Mouse (Mus musculus): ENCODE measurements around the gene Lmx1a. TPM values are rescaled to one million over a fixed set of nuclear protein-coding genes. Genes with fewer than 3 reads are reported as not detected.
A peak's percentile ranks its signal among the peaks of the same experiment; 100 is the strongest.

Lmx1a gene
- polyA plus RNA-seq, 1 experiment from 2014 or later = not detected

DNA sequence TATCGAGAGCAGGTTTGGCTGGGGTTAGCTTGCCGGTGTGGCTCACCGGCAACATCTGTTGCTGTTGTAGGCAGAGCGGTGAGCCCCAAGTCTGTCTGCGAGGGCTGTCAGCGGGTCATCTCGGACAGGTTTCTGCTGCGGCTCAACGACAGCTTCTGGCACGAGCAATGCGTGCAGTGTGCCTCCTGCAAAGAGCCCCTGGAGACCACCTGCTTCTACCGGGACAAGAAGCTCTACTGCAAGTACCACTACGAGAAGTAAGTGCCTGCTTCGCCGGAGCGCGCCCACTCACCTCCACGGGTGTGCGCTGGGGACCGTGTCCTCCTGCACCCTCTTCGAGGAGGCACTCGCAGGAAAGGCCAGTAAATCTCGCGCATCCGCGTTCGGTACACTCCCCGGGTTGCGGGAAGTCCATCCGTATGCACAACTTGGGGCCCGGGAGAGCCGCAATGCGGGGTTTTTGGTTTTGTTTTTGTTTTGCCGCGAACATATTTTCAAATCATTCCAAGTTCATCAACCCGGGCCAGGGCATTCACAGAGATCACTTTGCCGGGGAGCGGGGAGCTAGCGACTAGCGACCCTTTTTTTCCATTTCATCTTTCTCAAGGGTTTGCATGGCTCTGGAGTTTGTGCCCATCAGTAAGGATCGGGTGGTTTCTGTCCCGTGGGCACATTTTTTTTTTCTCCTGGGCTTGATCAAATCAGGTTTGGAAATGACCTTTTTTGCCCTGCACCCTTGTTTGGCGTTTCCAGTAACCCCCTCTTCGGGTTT, 3.1 kb downstream of the Lmx1a start:
- H3K4me2 ChIP-seq (replicated peaks; ENCODE audit: low read depth, low read length) = no peak overlapping the region
- H3K4me1 ChIP-seq (ENCODE audit: control insufficient read depth, insufficient read depth, low read length) = peaks cover 11% of the 10 kb centered on the region; the same call in 1 of the 2 replicates
- H3K27ac ChIP-seq (ENCODE audit: low read depth, low read length) = no peak overlapping the region
- H3K9me3 ChIP-seq (ENCODE audit: control insufficient read depth, low read length) = no peaks in the 10 kb centered on the region
- no peak for ATAC-seq (ENCODE audit: low FRiP score, low TSS enrichment)
- H3K36me3 ChIP-seq (ENCODE audit: control insufficient read depth, insufficient read depth, low read length) = no peaks in the 10 kb centered on the region
- WGBS = under 1% methylated on average over 44 of the region's 44 CpGs
- H3K9ac ChIP-seq (ENCODE audit: low read depth, low read length) = no peak overlapping the region
- H3K4me3 ChIP-seq (ENCODE audit: low read length) = peak overlapping the region; percentile 17
- peaks cover 92% of the 10 kb centered on the region for H3K27me3 ChIP-seq (ENCODE audit: control insufficient read depth, insufficient read depth, low read length)

DNA sequence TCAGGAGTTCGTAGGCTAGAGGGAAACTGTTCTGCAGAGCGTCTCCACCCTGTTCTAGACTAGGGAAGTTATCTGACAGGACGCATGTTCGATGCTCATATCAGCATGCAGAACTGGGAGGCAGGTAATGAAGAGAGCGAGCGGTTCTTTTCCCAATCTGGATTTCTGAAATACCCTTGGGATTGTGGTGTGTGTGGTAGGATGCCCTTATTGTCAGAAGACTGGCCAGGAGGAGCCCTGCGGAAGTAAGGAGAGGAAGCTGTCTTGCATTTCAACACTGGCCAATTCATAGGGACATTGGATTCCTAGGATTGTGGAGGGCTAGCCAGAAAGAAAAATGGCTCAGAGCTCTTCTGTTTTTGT, 3.6 kb downstream of the Lmx1a start:
- Histone ChIP-seq H3K4me3 (ENCODE audit: low read length) (no peak overlapping the region), H3K27ac (ENCODE audit: low read depth, low read length) (no peak overlapping the region), H3K4me1 (ENCODE audit: control insufficient read depth, insufficient read depth, low read length) (peaks cover 11% of the 10 kb centered on the region; the same call in 1 of the 2 replicates), H3K9ac (ENCODE audit: low read depth, low read length) (no peak overlapping the region), H3K36me3 (ENCODE audit: control insufficient read depth, insufficient read depth, low read length) (no peaks in the 10 kb centered on the region), H3K4me2 (replicated peaks; ENCODE audit: low read depth, low read length) (no peak overlapping the region), H3K27me3 (ENCODE audit: control insufficient read depth, insufficient read depth, low read length) (peaks cover 87% of the 10 kb centered on the region), H3K9me3 (ENCODE audit: control insufficient read depth, low read length) (no peaks in the 10 kb centered on the region)
- WGBS = 1% methylated on average over 7 of the region's 7 CpGs
- ATAC-seq (ENCODE audit: low FRiP score, low TSS enrichment) = no peak

DNA sequence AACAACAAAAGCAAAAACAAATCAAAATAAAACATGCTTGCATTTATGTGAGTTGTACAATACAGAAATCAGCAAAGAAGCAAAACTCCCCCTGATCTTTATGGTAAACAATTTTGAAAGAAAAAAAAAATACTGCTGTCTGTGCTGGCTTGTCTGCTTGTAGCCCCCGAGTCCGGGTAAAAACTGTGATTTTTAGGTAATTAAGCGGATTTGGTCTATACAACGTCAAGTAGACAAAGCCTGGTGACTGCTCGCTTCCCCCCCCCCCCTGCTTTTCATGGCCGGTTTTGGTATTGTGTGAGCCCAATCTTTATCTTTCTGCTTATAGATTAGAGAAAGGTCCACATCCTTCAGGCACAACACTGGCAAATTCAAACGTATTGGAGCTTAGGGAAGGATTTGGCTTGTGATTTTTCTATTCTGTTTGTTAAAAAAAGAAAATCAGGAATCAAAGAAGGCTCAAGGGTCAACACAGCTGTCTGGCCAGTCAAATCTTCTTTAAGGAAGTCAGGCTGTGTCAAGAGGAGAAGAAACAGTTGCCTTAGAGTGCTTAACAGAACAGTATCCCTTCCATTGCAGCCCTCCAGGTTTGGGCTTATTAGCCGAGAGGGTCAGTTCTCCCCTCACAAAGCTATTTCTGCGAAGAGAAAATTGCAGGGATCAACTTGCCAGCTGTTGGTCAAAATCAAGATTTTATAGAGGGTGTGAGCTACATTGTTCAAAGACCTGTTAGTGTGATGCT, 4.6 kb downstream of the Lmx1a start:
- WGBS = 2% methylated on average over 9 of the region's 9 CpGs
- no peak overlapping the region for H3K4me3 ChIP-seq (ENCODE audit: low read length)
- H3K36me3 ChIP-seq (ENCODE audit: control insufficient read depth, insufficient read depth, low read length) = no peaks in the 10 kb centered on the region
- H3K9me3 ChIP-seq (ENCODE audit: control insufficient read depth, low read length) = no peaks in the 10 kb centered on the region
- H3K4me1 ChIP-seq (ENCODE audit: control insufficient read depth, insufficient read depth, low read length) = peaks cover 6% of the 10 kb centered on the region; the same call in 1 of the 2 replicates
- H3K4me2 ChIP-seq (replicated peaks; ENCODE audit: low read depth, low read length) = no peak overlapping the region
- ATAC-seq (ENCODE audit: low FRiP score, low TSS enrichment) = no peak
- no peak overlapping the region for H3K9ac ChIP-seq (ENCODE audit: low read depth, low read length)
- H3K27me3 ChIP-seq (ENCODE audit: control insufficient read depth, insufficient read depth, low read length) = peaks cover 86% of the 10 kb centered on the region
- H3K27ac ChIP-seq (ENCODE audit: low read depth, low read length) = no peak overlapping the region

DNA sequence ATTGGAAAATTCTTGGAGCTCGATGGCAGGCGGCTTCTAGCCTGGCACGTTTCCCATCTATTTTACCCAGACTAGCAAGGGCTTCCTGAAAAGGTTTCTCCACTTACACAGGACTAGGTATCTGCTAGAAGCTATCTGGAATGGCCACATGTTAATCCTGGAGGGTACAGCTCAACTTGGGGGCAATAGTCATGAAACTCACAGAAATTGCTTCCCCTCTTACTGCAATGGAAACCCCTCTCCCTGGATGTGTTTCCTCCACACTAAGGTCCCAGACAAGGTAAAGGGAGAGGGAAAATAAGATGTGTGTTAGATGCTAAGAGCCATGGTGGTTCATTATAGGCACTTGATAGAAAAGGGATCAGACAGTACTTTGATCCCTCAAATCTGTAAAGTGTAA, 5.7 kb downstream of the Lmx1a start:
- 21% methylated on average over 3 of the region's 3 CpGs for WGBS
- H3K9ac ChIP-seq (ENCODE audit: low read depth, low read length) = no peak overlapping the region
- no peak for ATAC-seq (ENCODE audit: low FRiP score, low TSS enrichment)
- H3K4me3 ChIP-seq (ENCODE audit: low read length) = no peak overlapping the region
- peaks cover 84% of the 10 kb centered on the region for H3K27me3 ChIP-seq (ENCODE audit: control insufficient read depth, insufficient read depth, low read length)
- no peaks in the 10 kb centered on the region for H3K4me1 ChIP-seq (ENCODE audit: control insufficient read depth, insufficient read depth, low read length)
- H3K4me2 ChIP-seq (replicated peaks; ENCODE audit: low read depth, low read length) = no peak overlapping the region
- H3K36me3 ChIP-seq (ENCODE audit: control insufficient read depth, insufficient read depth, low read length) = no peaks in the 10 kb centered on the region
- no peaks in the 10 kb centered on the region for H3K9me3 ChIP-seq (ENCODE audit: control insufficient read depth, low read length)
- H3K27ac ChIP-seq (ENCODE audit: low read depth, low read length) = no peak overlapping the region

DNA sequence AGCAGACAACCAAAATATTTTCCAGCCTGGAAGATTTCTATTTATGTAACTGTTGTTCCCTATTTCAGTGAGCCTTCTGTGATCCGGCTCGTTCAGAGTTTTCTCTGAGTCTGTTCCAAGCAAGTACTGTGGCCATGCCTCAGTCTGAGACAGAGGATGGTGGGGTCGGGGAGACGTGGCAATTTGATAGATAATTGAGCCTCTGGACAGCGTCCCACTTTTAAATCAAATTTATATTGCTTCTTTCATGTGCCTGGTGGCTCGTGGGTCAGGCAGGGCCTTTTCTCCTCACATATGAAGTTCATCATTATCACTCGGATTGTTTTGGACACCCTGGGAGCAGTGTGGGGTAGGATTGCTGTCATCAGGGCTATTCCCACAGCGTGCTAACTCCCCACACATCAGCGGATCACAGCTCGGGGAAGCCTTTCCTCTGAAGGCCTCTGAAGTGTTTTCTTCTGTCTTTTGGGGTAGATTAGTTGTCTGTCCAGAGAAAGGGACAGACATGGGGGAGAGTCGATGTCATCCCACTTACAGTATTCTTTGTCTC, 6.9 kb downstream of the Lmx1a start:
- Histone ChIP-seq H3K9me3 (ENCODE audit: control insufficient read depth, low read length) (no peaks in the 10 kb centered on the region), H3K4me3 (ENCODE audit: low read length) (no peak overlapping the region), H3K27ac (ENCODE audit: low read depth, low read length) (no peak overlapping the region), H3K4me1 (ENCODE audit: control insufficient read depth, insufficient read depth, low read length) (no peaks in the 10 kb centered on the region), H3K9ac (ENCODE audit: low read depth, low read length) (no peak overlapping the region), H3K36me3 (ENCODE audit: control insufficient read depth, insufficient read depth, low read length) (no peaks in the 10 kb centered on the region), H3K4me2 (replicated peaks; ENCODE audit: low read depth, low read length) (no peak overlapping the region), H3K27me3 (ENCODE audit: control insufficient read depth, insufficient read depth, low read length) (peaks cover 81% of the 10 kb centered on the region)
- WGBS = 21% methylated on average over 11 of the region's 11 CpGs
- ATAC-seq (ENCODE audit: low FRiP score, low TSS enrichment) = no peak

DNA sequence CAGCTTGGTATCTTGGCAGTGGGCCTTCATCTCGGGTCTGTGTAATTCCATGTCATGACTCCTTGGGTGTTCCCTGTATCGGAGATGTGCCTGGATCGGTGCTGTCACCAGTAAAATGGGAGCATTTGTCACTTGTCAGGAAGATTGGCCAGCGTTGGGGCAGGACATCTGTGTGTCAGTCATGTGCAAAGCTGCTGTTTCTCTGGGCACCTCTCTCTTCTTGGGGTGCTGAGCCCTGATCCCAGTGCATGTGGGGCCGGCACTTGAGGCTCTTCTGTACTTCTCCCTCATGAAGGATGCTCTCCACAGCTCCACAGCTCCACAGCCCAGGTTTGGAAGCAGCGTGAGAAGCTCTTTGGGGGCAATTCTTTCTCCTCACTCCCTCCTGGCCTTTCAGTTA, 10.7 kb downstream of the Lmx1a start:
- Histone ChIP-seq H3K4me2 (replicated peaks; ENCODE audit: low read depth, low read length) (no peak overlapping the region), H3K4me3 (ENCODE audit: low read length) (no peak overlapping the region), H3K27ac (ENCODE audit: low read depth, low read length) (no peak overlapping the region), H3K4me1 (ENCODE audit: control insufficient read depth, insufficient read depth, low read length) (no peaks in the 10 kb centered on the region), H3K27me3 (ENCODE audit: control insufficient read depth, insufficient read depth, low read length) (peaks cover 52% of the 10 kb centered on the region), H3K9me3 (ENCODE audit: control insufficient read depth, low read length) (peaks cover 2% of the 10 kb centered on the region; the same call in 1 of the 2 replicates), H3K36me3 (ENCODE audit: control insufficient read depth, insufficient read depth, low read length) (no peaks in the 10 kb centered on the region), H3K9ac (ENCODE audit: low read depth, low read length) (no peak overlapping the region)
- no peak for ATAC-seq (ENCODE audit: low FRiP score, low TSS enrichment)
- 56% methylated on average over 6 of the region's 6 CpGs for WGBS

DNA sequence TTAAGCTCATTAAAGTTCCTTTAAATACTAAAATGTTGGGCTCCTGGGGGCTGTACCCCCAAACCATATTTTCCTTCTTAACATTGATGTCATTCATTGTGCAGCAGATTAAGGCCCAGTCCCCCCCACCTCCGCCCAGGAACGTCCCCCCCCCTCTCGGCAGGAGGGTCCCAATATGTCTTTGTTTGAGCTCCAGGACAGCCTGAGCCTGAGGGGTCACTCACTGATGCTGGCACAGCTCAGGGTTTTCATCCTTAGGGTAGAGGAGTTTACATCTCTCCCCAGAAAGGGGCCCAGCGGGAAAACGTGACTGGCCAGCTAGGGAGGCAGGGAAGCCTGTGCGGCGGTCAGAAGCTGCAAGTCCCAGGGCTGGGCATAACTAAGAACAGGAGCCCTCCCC, 11.2 kb downstream of the Lmx1a start:
- no peaks in the 10 kb centered on the region for H3K4me1 ChIP-seq (ENCODE audit: control insufficient read depth, insufficient read depth, low read length)
- ATAC-seq (ENCODE audit: low FRiP score, low TSS enrichment) = no peak
- H3K27ac ChIP-seq (ENCODE audit: low read depth, low read length) = no peak overlapping the region
- H3K9ac ChIP-seq (ENCODE audit: low read depth, low read length) = no peak overlapping the region
- H3K4me2 ChIP-seq (replicated peaks; ENCODE audit: low read depth, low read length) = no peak overlapping the region
- H3K36me3 ChIP-seq (ENCODE audit: control insufficient read depth, insufficient read depth, low read length) = no peaks in the 10 kb centered on the region
- WGBS = 30% methylated on average over 7 of the region's 7 CpGs
- peaks cover 50% of the 10 kb centered on the region for H3K27me3 ChIP-seq (ENCODE audit: control insufficient read depth, insufficient read depth, low read length)
- H3K4me3 ChIP-seq (ENCODE audit: low read length) = no peak overlapping the region
- H3K9me3 ChIP-seq (ENCODE audit: control insufficient read depth, low read length) = peaks cover 2% of the 10 kb centered on the region; the same call in 1 of the 2 replicates

DNA sequence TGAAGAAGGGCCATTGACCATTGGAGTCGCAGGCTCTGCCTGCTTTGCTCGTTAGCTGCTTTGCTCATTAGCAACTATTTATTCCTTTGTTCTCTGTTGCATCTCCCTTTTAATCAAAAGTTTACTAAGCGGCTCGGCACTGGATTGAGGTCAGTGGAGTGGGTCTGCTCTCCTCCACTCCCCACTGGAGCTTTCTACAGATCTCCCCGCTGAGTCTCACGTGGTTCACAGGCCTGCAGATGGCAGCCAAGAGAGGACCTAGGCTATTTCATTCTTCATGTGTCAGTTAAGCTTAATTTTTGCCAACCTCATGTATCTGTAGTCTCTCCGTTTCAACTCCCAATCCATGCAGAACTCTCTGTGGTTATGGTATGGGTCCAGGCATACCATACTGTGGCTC, 16.5 kb downstream of the Lmx1a start:
- H3K9ac ChIP-seq (ENCODE audit: low read depth, low read length) = no peak overlapping the region
- H3K4me3 ChIP-seq (ENCODE audit: low read length) = no peak overlapping the region
- no peaks in the 10 kb centered on the region for H3K36me3 ChIP-seq (ENCODE audit: control insufficient read depth, insufficient read depth, low read length)
- no peak overlapping the region for H3K4me2 ChIP-seq (replicated peaks; ENCODE audit: low read depth, low read length)
- H3K4me1 ChIP-seq (ENCODE audit: control insufficient read depth, insufficient read depth, low read length) = no peaks in the 10 kb centered on the region
- WGBS = 79% methylated on average over 7 of the region's 7 CpGs
- peaks cover 9% of the 10 kb centered on the region; the same call in 1 of the 2 replicates for H3K27me3 ChIP-seq (ENCODE audit: control insufficient read depth, insufficient read depth, low read length)
- H3K27ac ChIP-seq (ENCODE audit: low read depth, low read length) = no peak overlapping the region
- peaks cover 2% of the 10 kb centered on the region; the same call in 1 of the 2 replicates for H3K9me3 ChIP-seq (ENCODE audit: control insufficient read depth, low read length)
- no peak for ATAC-seq (ENCODE audit: low FRiP score, low TSS enrichment)

DNA sequence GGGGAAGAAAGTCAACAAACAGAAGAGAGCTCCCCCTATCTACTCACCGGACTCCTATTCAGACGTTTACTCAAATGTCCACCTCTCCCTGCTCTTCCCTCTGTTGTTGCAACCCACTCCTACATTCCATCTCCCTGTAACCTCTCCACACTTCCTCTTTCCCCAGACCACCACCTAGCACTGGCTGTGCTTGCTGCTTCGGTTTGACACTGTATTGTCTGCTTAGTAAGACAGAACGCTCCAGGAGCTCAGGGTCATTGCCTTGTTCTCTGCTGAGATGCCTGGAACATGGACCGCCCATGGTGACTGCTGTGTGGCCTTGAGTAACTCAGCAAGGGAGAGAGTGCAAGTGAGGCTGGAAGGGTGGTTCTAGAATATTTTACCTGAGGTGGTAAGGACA, 19.7 kb downstream of the Lmx1a start:
- no peak overlapping the region for H3K27ac ChIP-seq (ENCODE audit: low read depth, low read length)
- ATAC-seq (ENCODE audit: low FRiP score, low TSS enrichment) = no peak
- no peak overlapping the region for H3K4me3 ChIP-seq (ENCODE audit: low read length)
- H3K4me2 ChIP-seq (replicated peaks; ENCODE audit: low read depth, low read length) = no peak overlapping the region
- H3K27me3 ChIP-seq (ENCODE audit: control insufficient read depth, insufficient read depth, low read length) = peaks cover 4% of the 10 kb centered on the region; the same call in 1 of the 2 replicates
- WGBS = 66% methylated on average over 5 of the region's 5 CpGs
- no peaks in the 10 kb centered on the region for H3K9me3 ChIP-seq (ENCODE audit: control insufficient read depth, low read length)
- no peak overlapping the region for H3K9ac ChIP-seq (ENCODE audit: low read depth, low read length)
- no peaks in the 10 kb centered on the region for H3K4me1 ChIP-seq (ENCODE audit: control insufficient read depth, insufficient read depth, low read length)
- no peaks in the 10 kb centered on the region for H3K36me3 ChIP-seq (ENCODE audit: control insufficient read depth, insufficient read depth, low read length)

All from kidney, embryonic 14.5 days (tissue).